Mouse (Mus musculus) stomach, embryonic 16.5 days (tissue): ENCODE results near the gene Zfp830. TPM values are rescaled to one million over a fixed set of nuclear protein-coding genes. Genes with fewer than 3 reads are reported as not detected.
A peak's percentile ranks its signal among the peaks of the same experiment; 100 is the strongest.

ENCODE experiments used
- ATAC-seq: fragments of 200-750 bp; cut with Nextera tagmentation; 2 replicates; pipeline ENCODE4 v1.8.0; 2017; ENCODE audit warnings: moderate number of reproducible peaks, moderate TSS enrichment; ENCODE audit not compliant: insufficient read depth, low FRiP score
- H3K27ac ChIP-seq: fragments of 300-500 bp; sonication (generic); 2 replicates; pipeline ENCODE4 v1.5.1; 2014; ENCODE audit warnings: low read length
- H3K27me3 ChIP-seq: fragments of 300-500 bp; sonication (generic); 2 replicates; pipeline ENCODE4 v1.6.1; 2014; ENCODE audit warnings: low read length, control low read depth, mixed read lengths; ENCODE audit not compliant: control insufficient read depth, insufficient read depth
- H3K36me3 ChIP-seq: fragments of 300-500 bp; sonication (generic); 2 replicates; pipeline ENCODE4 v1.6.1; 2014; ENCODE audit warnings: low read length; ENCODE audit not compliant: control insufficient read depth, insufficient read depth
- H3K4me1 ChIP-seq: fragments of 300-500 bp; sonication (generic); 2 replicates; pipeline ENCODE4 v1.6.1; 2014; ENCODE audit warnings: low read length, control low read depth, mixed read lengths; ENCODE audit not compliant: control insufficient read depth, insufficient read depth
- H3K4me2 ChIP-seq: fragments of 300-500 bp; sonication (generic); 2 replicates; pipeline ENCODE4 v1.6.1; 2014; ENCODE audit warnings: low read depth, low read length, mixed read lengths
- H3K4me3 ChIP-seq: fragments of 300-500 bp; sonication (generic); replicated peaks from 2 replicates; pipeline ENCODE4 v1.5.1; 2014; ENCODE audit warnings: mild to moderate bottlenecking, low read length
- H3K9ac ChIP-seq: fragments of 300-500 bp; sonication (generic); 2 replicates; pipeline ENCODE4 v1.6.1; 2014; ENCODE audit warnings: low read length
- H3K9me3 ChIP-seq: fragments of 300-500 bp; sonication (generic); replicated peaks from 2 replicates; pipeline ENCODE4 v1.6.1; 2016; ENCODE audit warnings: low read length, control low read depth; ENCODE audit not compliant: control insufficient read depth
- WGBS: fragments of 180-500 bp; shearing (Covaris S2); extraction: QIAGEN DNeasy Blood & Tissue Kit; methylation state at CpG from one replicate; pipeline ENCODE4 v1.1.7; 2014; 5-methylcytosine and 5-hydroxymethylcytosine counted together
- polyA plus RNA-seq: library from polyadenylated mRNA; unstranded; fragments of >200 nt; fragmentation: Nextera tagmentation; extraction: Ambion mirVana; gene quantifications from 2 replicates; pipeline ENCODE4 v1.2.1, GENCODE M21; 2015

Gene Zfp830
- polyA plus RNA-seq, 1 experiment from 2014 or later: 36.1 TPM

- Histone ChIP-seq H3K4me1 (peaks cover 14% of the 10 kb centered on the region), H3K36me3 (0 out of 2 replicates have a peak, but pooled peaks cover 3% of the 10 kb centered on the region), H3K4me3 (no peak overlapping the region), H3K27ac (no peak overlapping the region), H3K4me2 (no peak overlapping the region), H3K9ac (no peak overlapping the region), H3K27me3 (no peaks in the 10 kb centered on the region; the same call in 1 of the 2 replicates), H3K9me3 (peaks cover 4% of the 10 kb centered on the region; the same call in 1 of the 2 replicates)
- WGBS: 80% methylated on average over 6 of the region's 6 CpGs
- ATAC-seq: no peak
Measured at GRCm38 (mm10) chr11:82762286-82762829, 1.8 kb upstream of the Zfp830 start.

- peak overlapping the region; percentile 91 for H3K27ac ChIP-seq
- peaks cover 14% of the 10 kb centered on the region for H3K4me1 ChIP-seq
- peak overlapping the region; percentile 99 for H3K4me2 ChIP-seq
- H3K9ac ChIP-seq: peak overlapping the region; percentile 86
- H3K9me3 ChIP-seq: peaks cover 4% of the 10 kb centered on the region; the same call in 1 of the 2 replicates
- peak overlapping the region; percentile 83 for H3K4me3 ChIP-seq
- peaks cover 3% of the 10 kb centered on the region; the same call in 1 of the 2 replicates for H3K36me3 ChIP-seq
- no peaks in the 10 kb centered on the region for H3K27me3 ChIP-seq
- ATAC-seq: no peak
- WGBS: 9% methylated on average over 4 of the region's 4 CpGs
Measured at GRCm38 (mm10) chr11:82763261-82763660, 884 bp upstream of the Zfp830 start.

GRCm38 (mm10) chr11:82764438-82764924 lies 336 bp downstream of the Zfp830 start:
- Histone ChIP-seq H3K4me3 (peak overlapping the region; percentile 83), H3K4me2 (peak overlapping the region; percentile 99), H3K27ac (peak overlapping the region; percentile 84), H3K27me3 (no peaks in the 10 kb centered on the region), H3K9ac (peak overlapping the region; percentile 86), H3K4me1 (peaks cover 14% of the 10 kb centered on the region), H3K36me3 (peaks cover 3% of the 10 kb centered on the region; the same call in 1 of the 2 replicates), H3K9me3 (peaks cover 4% of the 10 kb centered on the region; the same call in 1 of the 2 replicates)
- ATAC-seq: peak; percentile 63
- WGBS: under 1% methylated on average over 28 of the region's 28 CpGs

DNA sequence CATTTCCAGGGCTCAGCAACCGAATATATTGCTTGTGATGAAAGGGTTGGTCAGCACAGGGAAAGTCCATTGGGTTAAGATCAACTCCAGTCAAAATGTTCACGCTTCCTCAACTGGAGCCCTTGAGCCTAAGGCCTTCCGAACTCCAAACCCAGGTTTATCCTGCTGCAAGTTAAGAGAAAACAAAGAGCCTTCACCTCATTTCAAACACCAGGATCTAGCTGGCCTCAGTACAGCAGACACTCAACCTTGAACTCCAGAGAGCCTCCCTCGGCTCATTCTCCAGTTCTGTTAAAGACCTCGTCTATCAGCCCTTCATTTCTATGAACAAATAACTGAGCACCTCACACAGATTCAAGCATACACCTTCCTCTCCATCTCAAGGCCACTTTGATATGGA lies 16.0 kb downstream of the Zfp830 start:
- H3K9me3 ChIP-seq: no peaks in the 10 kb centered on the region
- H3K36me3 ChIP-seq: peaks cover 4% of the 10 kb centered on the region; the same call in 1 of the 2 replicates
- H3K4me2 ChIP-seq: peak overlapping the region; percentile 63
- H3K27me3 ChIP-seq: no peaks in the 10 kb centered on the region
- 34% methylated on average over 5 of the region's 5 CpGs for WGBS
- H3K4me1 ChIP-seq: peaks cover 16% of the 10 kb centered on the region
- no peak for ATAC-seq
- H3K4me3 ChIP-seq: peak overlapping the region; percentile 64
- peak overlapping the region; percentile 96 for H3K27ac ChIP-seq
- peak overlapping the region; percentile 84 for H3K9ac ChIP-seq

DNA sequence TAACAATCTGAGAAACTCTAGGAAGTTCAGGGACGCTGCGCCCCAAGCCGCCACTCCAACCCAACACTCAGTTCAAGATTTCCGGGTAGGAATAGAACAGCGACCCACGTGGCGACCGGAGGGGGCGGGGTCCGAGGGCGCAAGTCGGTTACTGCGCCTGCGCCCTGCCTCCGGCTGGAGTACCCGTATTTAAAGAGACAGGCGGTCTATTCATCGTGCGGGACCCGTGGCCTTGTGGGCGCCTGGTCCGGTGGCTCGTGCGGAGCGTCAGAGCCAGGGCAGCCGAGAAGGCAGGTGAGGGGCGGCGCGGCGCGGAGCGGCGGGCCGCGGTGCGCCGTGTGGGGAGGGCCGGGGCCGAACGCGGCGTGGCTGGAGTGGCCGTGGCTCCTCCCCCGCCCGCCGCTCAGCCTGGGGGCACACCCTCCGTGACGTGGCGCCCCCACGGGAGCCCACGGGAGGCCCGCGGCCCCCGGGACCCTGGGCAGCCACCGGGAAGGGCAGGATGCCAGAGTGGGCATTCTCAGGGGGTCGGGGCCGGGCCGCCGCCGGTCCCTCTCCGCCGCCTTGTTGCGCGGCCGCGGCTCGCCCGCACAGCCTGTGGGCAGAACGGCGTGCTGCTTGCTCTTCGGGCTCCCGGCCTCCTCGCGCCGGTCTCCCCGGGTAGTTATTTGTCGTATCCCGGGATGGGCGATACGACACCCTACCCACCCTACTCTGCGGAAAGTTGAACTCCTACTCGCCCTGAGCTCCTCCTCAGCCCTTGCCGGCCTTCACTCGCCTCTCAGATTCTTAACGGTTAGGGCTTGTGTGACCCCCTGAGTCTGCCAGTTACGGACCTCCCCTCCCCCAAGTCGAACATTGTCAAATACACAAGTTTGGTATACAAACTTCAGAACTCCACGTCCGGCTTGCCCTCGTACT lies 17.1 kb downstream of the Zfp830 start, which contains the start of gene Lig3:
TSS of gene Lig3 (plus strand) at position 126 of the 921 bp plus-strand sequence.
- peak within 1 kb of the TSS; percentile 63 for H3K4me2 ChIP-seq
- WGBS: under 1% methylated on average over 69 of the region's 90 CpGs
- H3K27me3 ChIP-seq: no peaks in the 10 kb centered on the region
- peaks cover 16% of the 10 kb centered on the region for H3K4me1 ChIP-seq
- peak within 1 kb of the TSS; percentile 84 for H3K9ac ChIP-seq
- H3K9me3 ChIP-seq: no peaks in the 10 kb centered on the region
- peak within 1 kb of the TSS; percentile 96 for H3K27ac ChIP-seq
- peak; percentile 95 for ATAC-seq
- peak within 1 kb of the TSS; percentile 64 for H3K4me3 ChIP-seq
- H3K36me3 ChIP-seq: peaks cover 9% of the 10 kb centered on the region

DNA sequence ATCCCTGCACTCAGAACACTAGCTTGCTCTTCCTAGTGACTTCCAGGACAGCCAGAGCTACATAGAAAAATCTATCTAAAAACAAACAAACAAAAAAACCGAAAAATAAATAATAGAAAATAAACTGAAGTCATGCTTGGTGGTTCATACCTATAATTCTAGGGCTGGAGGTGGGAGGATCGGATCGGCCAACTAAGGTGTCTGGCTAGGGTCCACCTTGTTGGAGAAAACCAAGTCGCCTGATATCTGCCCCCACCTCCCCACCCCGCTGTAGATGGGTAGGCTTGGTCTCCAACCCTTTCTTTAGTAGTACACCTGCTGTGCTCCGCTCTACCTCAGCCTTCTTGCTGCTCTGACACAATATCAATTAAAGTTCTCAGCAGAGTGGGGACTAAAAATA lies 18.1 kb downstream of the Zfp830 start:
- Histone ChIP-seq H3K27ac (peak overlapping the region; percentile 96), H3K4me1 (peaks cover 16% of the 10 kb centered on the region), H3K4me2 (peak overlapping the region; percentile 57), H3K36me3 (peaks cover 14% of the 10 kb centered on the region), H3K9ac (peak overlapping the region; percentile 84), H3K9me3 (no peaks in the 10 kb centered on the region), H3K4me3 (peak overlapping the region; percentile 64), H3K27me3 (no peaks in the 10 kb centered on the region)
- 39% methylated on average over 6 of the region's 6 CpGs for WGBS
- no peak for ATAC-seq

- Histone ChIP-seq H3K4me3 (no peak overlapping the region), H3K4me2 (no peak overlapping the region), H3K27me3 (no peaks in the 10 kb centered on the region), H3K4me1 (peaks cover 16% of the 10 kb centered on the region), H3K9me3 (no peaks in the 10 kb centered on the region), H3K36me3 (peaks cover 21% of the 10 kb centered on the region), H3K27ac (0 out of 2 replicates have a peak overlapping the region, but pooled peaks have one; percentile 25), H3K9ac (no peak overlapping the region)
- WGBS: 84% methylated on average over 11 of the region's 11 CpGs
- ATAC-seq: no peak
Measured at GRCm38 (mm10) chr11:82783453-82783852, 19.3 kb downstream of the Zfp830 start.

DNA sequence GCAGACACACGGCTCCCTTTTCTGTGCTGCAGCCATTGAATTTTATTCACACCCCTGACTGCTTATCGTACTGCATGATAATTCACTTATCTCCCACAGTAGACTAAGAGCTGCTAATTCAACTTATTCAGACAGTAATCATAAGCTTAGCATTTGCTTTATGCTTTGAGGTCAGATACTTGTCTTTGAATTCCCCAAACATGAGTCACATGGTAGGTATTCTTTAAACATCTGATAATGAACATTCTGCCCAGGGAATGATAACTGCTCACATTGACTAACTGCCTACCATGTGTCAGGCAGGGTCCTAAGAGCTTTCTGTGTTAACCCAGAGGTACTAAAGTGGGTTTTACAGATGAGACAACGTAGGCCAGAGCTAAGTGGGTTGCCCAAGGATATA lies 42.5 kb downstream of the Zfp830 start:
- no peaks in the 10 kb centered on the region for H3K9me3 ChIP-seq
- no peak for ATAC-seq
- 0 out of 2 replicates have a peak, but pooled peaks cover 2% of the 10 kb centered on the region for H3K4me1 ChIP-seq
- H3K36me3 ChIP-seq: no peaks in the 10 kb centered on the region; the same call in 1 of the 2 replicates
- no peak overlapping the region for H3K4me3 ChIP-seq
- H3K4me2 ChIP-seq: no peak overlapping the region
- H3K27ac ChIP-seq: no peak overlapping the region
- no peak overlapping the region for H3K9ac ChIP-seq
- no peaks in the 10 kb centered on the region for H3K27me3 ChIP-seq
- WGBS: 47% methylated on average over 3 of the region's 3 CpGs
